Mouse (Mus musculus) G1E (cell line): ENCODE results near the gene Ick. TPM values are rescaled to one million over a fixed set of nuclear protein-coding genes. Genes with fewer than 3 reads are reported as not detected.

ENCODE experiments used
- ATAC-seq: 2 replicates; pipeline ENCODE4 v1.8.0; 2016; ENCODE audit warnings: mild to moderate bottlenecking; ENCODE audit not compliant: insufficient number of reproducible peaks, poor library complexity, low FRiP score, severe bottlenecking; ENCODE audit errors: extremely low read depth
- DNase-seq: peaks from one replicate; pipeline ENCODE4 v3.0.0; 2012; ENCODE audit warnings: low spot score
- H3K27me3 ChIP-seq: 2 replicates; pipeline ENCODE4 v1.6.1; 2012; ENCODE audit warnings: mild to moderate bottlenecking, low read length, inconsistent platforms; ENCODE audit not compliant: insufficient read depth
- H3K36me3 ChIP-seq: replicated peaks from 2 replicates; pipeline ENCODE3; 2012; ENCODE audit warnings: mild to moderate bottlenecking, inconsistent platforms
- H3K4me1 ChIP-seq: 2 replicates; pipeline ENCODE4 v1.6.1; 2012; ENCODE audit warnings: low read depth, low read length, inconsistent platforms, mixed read lengths; ENCODE audit not compliant: insufficient read depth
- H3K4me3 ChIP-seq: 2 replicates; pipeline ENCODE4 v1.5.1; 2012; ENCODE audit warnings: low read depth, mild to moderate bottlenecking, inconsistent platforms, low read length, moderate library complexity, mixed read lengths
- H3K9me3 ChIP-seq: replicated peaks from 2 replicates; pipeline ENCODE4 v1.6.1; 2012; ENCODE audit warnings: inconsistent platforms
- CTCF ChIP-seq: IDR thresholded peaks from 2 replicates; pipeline ENCODE4 v1.5.1; 2012; ENCODE audit warnings: low read depth, low read length, inconsistent platforms, mixed read lengths
- GATA1 ChIP-seq: IDR thresholded peaks from 2 replicates; pipeline ENCODE4 v1.6.1; 2012; ENCODE audit warnings: borderline replicate concordance, low read length, inconsistent platforms, mixed read lengths
- GATA2 ChIP-seq: IDR thresholded peaks from 2 replicates; pipeline ENCODE4 v1.6.1; 2012; ENCODE audit warnings: low read depth, low read length, inconsistent platforms, borderline replicate concordance
- POLR2AphosphoS5 ChIP-seq: IDR thresholded peaks from 2 replicates; pipeline ENCODE4 v1.6.1; 2012; ENCODE audit warnings: low read depth, low read length, inconsistent platforms; ENCODE audit not compliant: insufficient replicate concordance
- TAL1 ChIP-seq: conservative IDR thresholded peaks from 2 replicates; pipeline ENCODE4 v1.6.1; 2012; ENCODE audit warnings: low read depth, low read length, inconsistent platforms, mixed read lengths
- polyA plus RNA-seq: library from polyadenylated mRNA; stranded (reverse); fragments of >175 nt; gene quantifications from 2 replicates; pipeline ENCODE4 v1.2.3, GENCODE M21; 2012
- total RNA-seq, 2 experiments: library from RNA; stranded (forward) in 1 of 2; stranded (reverse) in 1 of 2; fragments of 200-1000 nt in 1 of 2; fragments of >200 nt in 1 of 2; fragmentation: Nextera tagmentation in 1 of 2; gene quantifications; 2 replicates each; pipeline ENCODE4 v1.2.3; 2014 to 2017

Ick gene
- total and polyA plus RNA-seq, 3 experiments: 14.9 to 59.1 (median 18.8) TPM

GRCm38 (mm10) chr9:78073713-78074340, 35.2 kb upstream of the Ick start:
- TF ChIP-seq TAL1: no peak
- TF ChIP-seq GATA1: no peak
- no peak for TF ChIP-seq GATA2
- TF ChIP-seq CTCF: no peak
- TF ChIP-seq POLR2AphosphoS5: no peak
- ATAC-seq (no peak), DNase-seq (no peak)
- Histone ChIP-seq H3K9me3 (no peaks in the 10 kb centered on the region), H3K27me3 (peaks cover 17% of the 10 kb centered on the region), H3K4me1 (0 out of 2 replicates have a peak, but pooled peaks cover 6% of the 10 kb centered on the region), H3K4me3 (no peak overlapping the region), H3K36me3 (peaks cover 7% of the 10 kb centered on the region)

- no peak for TF ChIP-seq GATA2
- TF ChIP-seq GATA1: no peak
- H3K36me3 ChIP-seq: peaks cover 14% of the 10 kb centered on the region
- no peaks in the 10 kb centered on the region for H3K9me3 ChIP-seq
- ATAC-seq (no peak), DNase-seq (no peak)
- no peak overlapping the region for H3K4me3 ChIP-seq
- H3K4me1 ChIP-seq: 0 out of 2 replicates have a peak, but pooled peaks cover 6% of the 10 kb centered on the region
- H3K27me3 ChIP-seq: peaks cover 14% of the 10 kb centered on the region
Observed at GRCm38 (mm10) chr9:78075256-78075655, 33.7 kb upstream of the Ick start.

- H3K9me3 ChIP-seq: no peaks in the 10 kb centered on the region
- TF ChIP-seq GATA1 (no peak), CTCF (no peak), TAL1 (no peak), POLR2AphosphoS5 (no peak), GATA2 (no peak)
- H3K27me3 ChIP-seq: no peaks in the 10 kb centered on the region
- H3K4me1 ChIP-seq: peaks cover 2% of the 10 kb centered on the region; the same call in 1 of the 2 replicates
- H3K36me3 ChIP-seq: peaks cover 32% of the 10 kb centered on the region
- ATAC-seq (no peak; the same call in 1 of the 2 replicates), DNase-seq (no peak)
- no peak overlapping the region for H3K4me3 ChIP-seq
Observed at GRCm38 (mm10) chr9:78078240-78078639, 30.8 kb upstream of the Ick start.

GRCm38 (mm10) chr9:78081835-78082234, 27.2 kb upstream of the Ick start:
- DNase-seq (no peak), ATAC-seq (no peak)
- Histone ChIP-seq H3K4me3 (no peak overlapping the region), H3K36me3 (peaks cover 68% of the 10 kb centered on the region), H3K27me3 (no peaks in the 10 kb centered on the region), H3K9me3 (no peaks in the 10 kb centered on the region), H3K4me1 (peaks cover 23% of the 10 kb centered on the region)
- TF ChIP-seq GATA2 (no peak), GATA1 (no peak), TAL1 (no peak), CTCF (no peak), POLR2AphosphoS5 (no peak)

- ATAC-seq (no peak), DNase-seq (no peak)
- Histone ChIP-seq H3K4me3 (no peak overlapping the region), H3K9me3 (no peaks in the 10 kb centered on the region), H3K4me1 (peaks cover 42% of the 10 kb centered on the region), H3K27me3 (no peaks in the 10 kb centered on the region), H3K36me3 (peaks cover 86% of the 10 kb centered on the region)
- TF ChIP-seq TAL1 (no peak), CTCF (no peak), GATA1 (no peak), GATA2 (no peak), POLR2AphosphoS5 (no peak)
Observed at GRCm38 (mm10) chr9:78084341-78084740, 24.7 kb upstream of the Ick start.

GRCm38 (mm10) chr9:78085722-78086287, 23.2 kb upstream of the Ick start:
- peak; percentile 87 for ATAC-seq
- Histone ChIP-seq H3K36me3 (peaks cover 90% of the 10 kb centered on the region), H3K4me1 (peaks cover 42% of the 10 kb centered on the region), H3K27me3 (no peaks in the 10 kb centered on the region), H3K9me3 (no peaks in the 10 kb centered on the region), H3K4me3 (no peak overlapping the region)
- no peak for DNase-seq
- TF ChIP-seq POLR2AphosphoS5: no peak
- TF ChIP-seq CTCF: no peak
- TF ChIP-seq TAL1: no peak
- TF ChIP-seq GATA2: no peak
- no peak for TF ChIP-seq GATA1

GRCm38 (mm10) chr9:78087751-78088150, 21.2 kb upstream of the Ick start:
- H3K4me3 ChIP-seq: no peak overlapping the region
- TF ChIP-seq POLR2AphosphoS5 (no peak), TAL1 (no peak), CTCF (no peak), GATA1 (no peak)
- H3K9me3 ChIP-seq: no peaks in the 10 kb centered on the region
- no peak for DNase-seq
- peaks cover 40% of the 10 kb centered on the region for H3K4me1 ChIP-seq
- H3K27me3 ChIP-seq: no peaks in the 10 kb centered on the region
- peaks cover 95% of the 10 kb centered on the region for H3K36me3 ChIP-seq
- ATAC-seq: no peak
